Mouse (Mus musculus): ENCODE measurements around the gene Lrba.
A peak's percentile ranks its signal among the peaks of the same experiment; 100 is the strongest.

The Lrba gene

DNA sequence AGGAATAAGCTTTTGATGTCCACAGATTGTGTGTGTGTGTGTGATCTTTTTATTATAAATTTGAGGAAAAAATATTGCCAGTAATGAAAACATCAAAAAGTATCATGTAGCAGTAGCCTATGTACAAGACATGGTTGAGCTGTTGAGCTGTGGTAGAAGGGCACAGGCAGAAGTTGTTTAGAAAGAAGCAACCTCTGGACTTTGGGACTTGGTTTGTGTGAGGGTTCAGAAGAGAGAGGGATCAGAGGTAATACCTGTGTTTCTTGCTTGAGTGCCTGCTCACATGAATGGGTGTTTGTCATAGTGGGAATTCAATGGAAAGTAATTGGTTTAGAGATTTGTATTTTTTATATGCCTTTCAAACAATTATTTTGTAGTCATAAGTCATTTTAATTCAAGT, 276.1 kb downstream of the Lrba start:
- DNase-seq (ENCODE audit: low read depth, low spot score) = no peak

DNA sequence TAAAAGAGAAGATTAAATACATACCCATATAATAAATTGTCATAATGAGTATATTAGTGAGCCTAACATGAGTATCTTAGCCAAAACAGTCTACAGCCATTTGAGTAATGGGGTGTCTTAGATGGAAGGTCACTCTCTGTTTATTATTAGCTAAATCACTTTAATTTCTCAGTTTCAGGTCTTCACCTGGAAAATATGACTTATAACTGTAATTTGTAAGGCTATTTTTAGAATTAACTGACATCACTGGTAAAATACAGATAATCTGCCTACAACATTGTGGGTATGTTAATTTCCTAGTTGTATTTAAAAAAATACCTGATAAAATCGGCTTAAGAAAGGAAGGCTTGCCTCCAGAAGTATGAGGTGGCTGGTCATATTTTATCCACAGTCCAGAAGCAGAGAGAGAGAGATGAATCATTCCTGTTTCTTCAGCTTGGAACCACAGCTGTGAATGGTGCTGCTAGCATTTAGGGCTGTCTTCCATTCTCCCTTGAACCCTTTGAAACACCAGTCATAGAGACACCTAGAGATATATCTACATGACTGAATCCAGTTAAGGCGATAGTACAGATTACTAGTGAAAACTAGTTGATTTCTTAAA, 294.1 kb downstream of the Lrba start:
- DNase-seq (ENCODE audit: low read depth, low spot score) = no peak

DNA sequence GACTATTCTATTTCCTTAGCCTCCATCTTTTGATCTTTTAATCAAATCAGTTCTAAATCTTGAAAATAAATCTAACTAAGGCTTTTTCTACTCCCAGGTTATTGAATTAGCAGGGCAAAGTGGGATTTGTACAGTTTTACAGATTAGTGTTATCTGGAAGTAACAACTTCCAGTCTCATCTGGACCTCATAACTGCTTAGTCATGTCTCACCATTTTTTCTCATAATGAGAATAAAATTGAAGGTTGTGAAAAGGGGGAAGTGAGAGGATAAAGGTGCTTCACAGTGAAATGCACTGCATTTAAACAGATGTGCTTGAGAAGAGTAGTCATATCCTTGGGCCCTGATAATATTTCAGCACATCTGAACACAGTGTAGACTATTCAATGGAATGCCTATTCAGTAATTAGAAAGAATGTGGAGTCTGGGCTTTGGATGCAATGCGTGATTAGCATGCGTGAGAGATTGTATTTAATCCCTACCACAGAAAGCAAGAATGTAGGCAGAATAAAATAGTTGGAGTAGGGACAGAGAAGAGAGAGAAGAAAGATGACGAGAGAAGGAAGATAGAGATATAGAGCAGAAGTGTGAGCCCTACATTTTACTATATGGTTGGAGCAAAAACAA, 298.5 kb downstream of the Lrba start:
- DNase-seq (ENCODE audit: low read depth, low spot score) = no peak

DNA sequence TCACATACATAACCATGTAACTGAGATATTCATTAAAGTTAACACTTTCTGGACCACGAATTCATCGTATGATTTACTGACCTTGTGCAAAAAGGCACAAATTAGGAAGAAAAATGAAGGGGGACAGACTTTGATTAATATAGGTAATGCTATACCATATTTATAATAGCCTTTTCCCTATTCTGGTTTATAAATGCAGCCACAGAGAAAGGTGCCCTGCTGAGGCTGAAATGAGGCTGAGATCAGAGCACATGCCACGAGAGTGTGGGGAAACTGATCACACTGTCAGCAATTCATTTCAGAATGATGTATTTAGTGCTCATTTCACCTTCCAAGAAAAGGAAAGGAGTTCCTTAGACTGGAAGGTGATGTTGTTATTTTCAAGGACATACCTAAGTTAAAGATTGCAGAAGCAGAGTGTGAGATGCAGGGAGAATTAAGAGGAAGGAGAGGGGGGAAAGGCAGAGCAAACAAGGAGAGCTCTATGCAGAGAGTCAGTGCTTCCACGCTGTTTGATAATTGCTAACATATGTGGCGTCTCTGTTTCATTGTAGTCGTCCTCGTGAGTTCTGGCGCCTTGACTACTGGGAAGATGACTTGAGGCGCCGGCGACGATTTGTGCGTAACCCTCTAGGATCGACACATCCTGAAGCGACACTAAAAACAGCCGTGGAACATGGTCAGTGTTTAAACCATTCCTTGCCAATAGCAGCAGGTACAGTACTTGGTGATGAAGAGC, 307.2 kb downstream of the Lrba start:
- DNase-seq (ENCODE audit: low read depth, low spot score) = no peak

DNA sequence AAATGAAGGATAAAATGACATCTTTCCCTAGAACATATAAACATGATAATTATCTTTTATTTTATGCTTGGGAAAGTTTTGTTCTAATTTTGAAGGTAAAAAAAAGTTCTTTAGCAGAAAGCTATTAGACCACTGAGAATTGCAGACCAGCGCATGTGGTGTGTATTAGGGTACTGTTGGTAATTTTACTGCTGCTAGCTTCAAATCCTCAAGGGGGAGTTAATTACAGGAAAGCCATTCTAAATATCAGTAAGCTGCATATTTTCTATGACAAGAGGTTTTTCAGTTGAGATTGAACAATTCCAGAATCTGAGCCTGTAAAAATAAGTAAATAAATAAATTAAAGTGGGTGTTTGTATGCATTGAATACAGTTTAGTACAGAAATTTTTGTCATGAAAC, 312.3 kb downstream of the Lrba start:
- DNase-seq (ENCODE audit: low read depth, low spot score) = no peak

DNA sequence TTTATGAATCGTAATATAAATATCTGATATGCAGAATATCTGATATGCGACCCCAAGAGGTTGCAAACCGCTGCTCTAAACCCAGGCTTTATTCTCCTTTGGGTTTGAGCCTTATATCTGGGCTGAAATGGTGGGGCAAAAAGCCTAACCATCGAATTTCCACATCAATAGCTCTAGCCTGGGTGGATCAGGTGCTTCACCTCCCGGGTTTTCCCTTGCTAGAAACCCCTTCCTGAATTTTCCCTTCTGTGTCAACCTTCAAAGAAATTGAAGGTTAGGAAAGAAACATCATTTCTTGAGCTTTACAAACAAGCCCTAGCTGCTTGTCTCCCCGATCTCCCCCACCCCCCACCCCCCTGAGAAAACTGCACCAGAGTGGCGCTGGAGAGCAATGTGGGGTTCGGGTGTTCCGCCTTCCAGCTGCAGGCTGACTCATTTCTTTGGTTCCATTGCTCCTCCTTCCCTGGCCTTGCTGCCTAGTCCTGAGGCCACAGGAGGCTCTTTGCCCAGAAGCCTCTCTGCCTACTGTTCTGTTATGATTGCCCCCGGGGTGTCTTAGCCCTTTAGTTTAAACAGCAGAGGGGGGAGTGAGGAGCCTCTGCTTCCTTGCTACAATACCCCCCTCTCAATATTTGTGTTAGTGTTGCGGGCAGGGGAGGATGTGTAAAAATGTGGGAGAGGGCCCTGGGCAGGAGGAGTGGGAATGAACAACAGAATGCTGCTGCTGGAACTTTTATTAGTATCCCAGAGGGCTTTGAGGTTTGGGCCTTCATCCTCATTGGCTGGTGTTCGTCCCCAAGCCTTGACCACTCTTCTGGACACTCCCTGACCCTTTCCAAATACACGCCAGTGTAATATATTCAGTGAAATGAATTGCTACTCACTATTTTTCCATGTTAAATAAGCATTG, 314.4 kb downstream of the Lrba start:
- peak; percentile 65 for DNase-seq (ENCODE audit: low read depth, low spot score)

DNA sequence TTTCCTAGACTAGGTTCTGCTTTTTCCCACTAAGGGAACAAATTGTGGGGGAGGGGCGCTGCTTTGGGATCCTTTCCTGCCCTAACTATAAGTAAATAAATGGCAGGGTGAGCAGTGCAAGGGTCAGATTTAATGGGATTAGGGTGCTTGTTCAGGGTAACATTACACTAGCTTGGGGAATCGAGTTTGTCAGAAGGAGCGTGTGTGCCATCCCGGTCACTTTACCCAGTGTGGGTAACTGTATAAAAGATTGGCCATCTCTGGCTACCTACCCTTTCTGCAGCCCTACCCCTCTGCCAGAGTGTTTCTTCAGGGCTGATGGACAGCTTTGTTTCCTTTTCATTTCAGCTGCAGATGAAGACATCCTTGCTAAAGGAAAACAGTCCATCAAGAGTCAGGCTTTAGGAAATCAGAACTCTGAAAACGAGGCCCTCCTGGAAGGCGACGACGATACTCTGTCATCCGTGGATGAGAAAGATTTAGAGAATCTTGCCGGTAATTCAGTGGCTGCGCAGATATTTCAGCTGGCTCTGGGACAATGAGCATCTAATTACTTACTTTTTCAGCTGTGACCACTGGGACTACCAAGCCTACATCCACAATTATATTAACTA, 315.2 kb downstream of the Lrba start:
- DNase-seq (ENCODE audit: low read depth, low spot score) = peak; percentile 17

DNA sequence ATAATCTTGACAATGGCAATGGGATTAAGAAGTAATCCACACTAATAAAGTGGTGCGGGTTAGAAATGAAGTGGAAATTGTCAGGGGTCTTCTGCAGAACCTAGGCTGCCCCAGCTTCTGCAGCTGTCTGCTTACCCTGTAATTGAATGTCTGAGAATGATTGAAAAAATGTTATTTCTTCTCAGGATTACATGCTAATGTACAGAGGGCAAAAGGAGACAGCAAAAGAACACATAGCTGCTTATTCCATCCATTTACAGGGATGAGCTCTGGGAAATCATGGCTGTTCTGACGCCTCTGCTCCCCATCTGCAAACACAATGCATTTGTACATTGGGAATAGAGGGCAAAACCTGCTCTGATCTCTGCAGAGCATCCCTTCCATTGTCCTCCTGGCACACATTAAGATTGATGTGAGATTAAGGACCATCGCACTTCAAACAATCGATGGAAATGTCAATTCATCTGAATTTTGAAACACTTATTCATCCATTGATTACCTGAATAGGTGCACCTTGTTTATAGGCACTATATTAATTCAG, 316.7 kb downstream of the Lrba start:
- DNase-seq (ENCODE audit: low read depth, low spot score) = no peak

DNA sequence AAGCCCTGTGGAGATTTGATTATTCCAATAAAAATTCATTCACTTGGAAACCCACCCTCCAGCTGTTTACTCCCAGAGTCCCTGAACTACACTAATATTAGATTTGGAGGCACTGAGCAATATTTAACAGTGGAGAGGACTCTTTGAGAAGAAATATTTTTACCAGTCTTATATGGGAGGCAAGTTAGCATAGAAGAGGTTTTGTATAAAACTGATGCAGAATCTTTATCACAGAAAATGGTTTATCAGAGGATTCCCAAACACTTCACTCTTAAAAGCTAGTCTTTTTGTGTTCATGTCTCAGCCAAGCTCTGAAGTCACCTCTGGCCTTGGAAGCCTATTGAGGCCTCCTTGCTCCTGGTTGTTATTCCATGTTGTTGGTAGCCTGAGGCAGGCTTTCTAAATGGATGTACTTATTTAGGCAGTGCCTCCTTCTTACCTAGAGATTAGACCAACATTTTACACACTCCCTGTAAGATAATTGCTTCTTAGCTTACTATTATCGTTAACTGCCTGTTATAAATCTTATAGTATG, 317.4 kb downstream of the Lrba start:
- no peak for DNase-seq (ENCODE audit: low read depth, low spot score)

DNA sequence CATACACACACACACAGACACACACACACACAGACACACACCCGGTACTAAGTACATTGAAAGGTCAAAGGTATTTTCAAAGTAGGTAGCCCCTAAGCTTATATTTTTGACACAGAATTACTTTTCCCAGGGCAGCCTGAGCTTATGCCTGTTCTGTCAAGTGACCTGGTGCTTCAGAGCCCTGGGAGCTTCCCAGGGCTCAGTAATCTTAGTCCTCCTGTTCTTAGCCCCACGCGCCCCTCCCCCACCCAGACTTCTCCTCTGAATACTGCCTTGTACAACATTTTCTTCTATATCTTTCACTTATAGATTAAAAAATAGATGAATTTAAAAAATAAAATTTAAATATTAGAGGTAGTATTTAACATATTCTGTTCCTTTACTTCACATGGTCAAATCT, 320.3 kb downstream of the Lrba start:
- no peak for DNase-seq (ENCODE audit: low read depth, low spot score)

DNA sequence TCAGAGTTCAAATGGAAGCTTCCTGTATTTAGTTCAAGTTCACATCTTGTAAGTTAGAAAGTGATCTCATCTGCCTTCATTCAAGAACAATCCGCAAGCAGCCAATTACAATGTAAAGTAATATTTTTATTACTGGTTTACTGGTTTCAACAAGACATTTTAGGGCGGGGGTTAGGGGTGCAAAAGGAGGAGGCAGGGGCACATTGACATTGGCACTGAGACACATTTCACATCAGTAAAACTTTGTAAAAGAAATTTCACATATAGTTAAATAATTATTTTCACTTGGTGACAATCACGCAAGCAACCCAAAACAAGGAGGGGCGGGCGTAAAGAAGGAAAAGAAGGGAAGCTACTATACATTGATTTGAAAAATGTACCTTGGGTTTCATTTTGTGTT, 321.5 kb downstream of the Lrba start:
- no peak for DNase-seq (ENCODE audit: low read depth, low spot score)

DNA sequence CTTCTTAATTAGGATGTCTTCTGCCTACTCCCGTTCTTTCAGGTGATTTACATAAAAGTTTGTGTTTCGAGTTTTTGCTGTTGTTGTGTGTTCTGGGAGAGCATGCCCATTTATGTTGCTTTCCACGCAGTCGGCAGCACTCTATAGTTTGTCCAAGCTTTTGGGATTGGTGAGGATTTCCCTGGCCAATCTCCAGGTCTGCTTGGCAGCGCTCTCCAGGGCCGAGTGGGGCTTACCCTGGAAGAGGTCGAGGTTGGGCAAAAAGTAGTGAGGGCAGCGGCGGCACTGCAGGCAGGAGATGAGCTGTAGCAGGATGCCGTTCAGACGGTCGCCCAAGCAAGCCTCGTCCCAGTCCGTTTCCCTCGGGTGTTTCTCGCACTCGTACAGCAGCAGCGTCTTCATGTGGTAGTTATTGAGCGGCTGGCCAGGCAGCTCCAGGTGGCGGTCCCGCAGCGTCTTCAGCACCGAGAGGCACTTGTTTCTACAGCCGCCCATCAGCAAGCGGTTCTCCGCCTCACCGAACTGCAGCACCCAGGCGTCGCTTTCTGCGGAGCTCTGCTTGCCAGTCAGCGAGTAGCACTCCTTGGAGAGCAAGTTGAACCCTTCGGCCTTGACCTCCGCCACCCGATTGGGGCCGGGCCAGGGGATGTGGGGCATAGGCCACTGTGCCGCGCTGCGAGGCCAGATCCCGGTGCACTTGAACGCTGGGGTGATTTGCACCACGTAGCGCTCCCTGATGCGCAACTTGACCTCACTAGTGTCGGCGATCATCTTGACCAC, 322.2 kb downstream of the Lrba start:
- DNase-seq (ENCODE audit: low read depth, low spot score) = peak; percentile 55

DNA sequence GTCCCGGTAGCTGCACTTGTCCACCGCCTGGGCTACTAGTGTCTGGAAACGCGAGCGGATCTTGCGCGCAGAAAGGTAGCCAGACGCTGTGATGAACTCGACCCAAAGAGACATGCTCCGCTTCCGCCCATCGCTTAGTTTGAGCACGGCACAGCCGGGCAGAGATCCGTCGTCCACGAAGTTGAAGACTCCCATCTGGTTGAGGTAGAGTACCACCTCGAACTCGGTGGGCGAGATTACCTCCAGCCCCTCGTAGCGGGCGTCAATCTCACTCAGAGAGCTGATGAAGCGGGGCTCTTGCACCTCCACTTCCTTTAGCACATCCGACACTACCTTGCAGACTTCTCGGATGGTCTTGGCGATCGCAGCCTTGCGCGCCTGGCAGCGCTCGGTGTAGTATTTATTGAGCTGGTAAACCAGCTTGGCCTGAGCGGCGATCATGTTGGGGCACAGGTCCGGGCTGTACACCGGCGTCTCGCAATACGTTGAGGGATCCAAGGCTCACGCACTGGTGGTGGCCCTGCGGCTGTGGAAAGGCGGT, 322.8 kb downstream of the Lrba start:
- DNase-seq (ENCODE audit: low read depth, low spot score) = peak; percentile 19

DNA sequence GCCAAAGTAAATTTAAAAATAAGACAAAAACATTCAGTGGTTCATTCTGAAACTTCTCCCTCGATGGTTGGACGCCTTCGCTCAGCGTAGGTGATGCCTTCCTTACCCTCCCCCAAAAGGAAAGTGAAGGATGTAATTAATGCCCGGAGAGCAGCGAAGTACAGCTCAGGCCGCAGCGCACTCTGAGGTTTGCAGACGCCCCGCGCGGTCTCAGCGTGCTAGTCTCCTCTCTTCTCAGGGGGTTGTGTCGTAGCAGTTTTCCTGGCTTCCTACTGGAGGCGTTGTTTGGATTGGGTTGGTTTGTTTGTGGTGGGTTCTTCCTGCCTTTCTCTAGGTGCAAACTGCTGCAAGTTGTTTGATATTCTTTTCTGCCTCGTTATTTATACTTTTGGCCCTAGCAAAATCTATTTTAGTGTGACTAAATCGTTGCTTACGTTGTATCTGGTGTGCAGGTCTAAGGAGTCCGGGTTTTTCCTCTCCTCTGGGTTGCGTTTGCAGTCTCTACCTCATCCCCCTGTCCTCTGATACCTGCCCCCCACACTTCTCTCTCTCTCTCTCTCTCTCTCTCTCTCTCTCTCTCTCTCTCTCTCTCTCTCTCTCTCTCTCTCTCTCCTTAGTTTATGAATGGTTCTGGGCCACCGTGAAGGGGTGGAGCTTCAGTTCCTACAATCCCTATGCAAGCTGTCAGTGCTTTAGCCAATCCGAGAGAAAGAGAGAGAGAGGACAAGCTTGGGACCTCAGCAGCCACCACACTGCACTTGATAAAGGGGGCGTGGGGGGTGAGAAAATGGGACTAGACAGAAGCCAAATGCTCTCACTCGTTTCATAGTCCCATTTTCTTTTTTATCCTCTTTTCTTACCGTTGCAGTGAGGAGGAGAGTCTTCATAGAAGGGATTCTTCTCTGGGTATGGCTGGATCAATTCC, 323.9 kb downstream of the Lrba start, which contains the start of gene Mab21l2:
TSS of gene Mab21l2 (minus strand) at position 539 of the 925 bp plus-strand sequence.
- DNase-seq (ENCODE audit: low read depth, low spot score) = peak; percentile 57

DNA sequence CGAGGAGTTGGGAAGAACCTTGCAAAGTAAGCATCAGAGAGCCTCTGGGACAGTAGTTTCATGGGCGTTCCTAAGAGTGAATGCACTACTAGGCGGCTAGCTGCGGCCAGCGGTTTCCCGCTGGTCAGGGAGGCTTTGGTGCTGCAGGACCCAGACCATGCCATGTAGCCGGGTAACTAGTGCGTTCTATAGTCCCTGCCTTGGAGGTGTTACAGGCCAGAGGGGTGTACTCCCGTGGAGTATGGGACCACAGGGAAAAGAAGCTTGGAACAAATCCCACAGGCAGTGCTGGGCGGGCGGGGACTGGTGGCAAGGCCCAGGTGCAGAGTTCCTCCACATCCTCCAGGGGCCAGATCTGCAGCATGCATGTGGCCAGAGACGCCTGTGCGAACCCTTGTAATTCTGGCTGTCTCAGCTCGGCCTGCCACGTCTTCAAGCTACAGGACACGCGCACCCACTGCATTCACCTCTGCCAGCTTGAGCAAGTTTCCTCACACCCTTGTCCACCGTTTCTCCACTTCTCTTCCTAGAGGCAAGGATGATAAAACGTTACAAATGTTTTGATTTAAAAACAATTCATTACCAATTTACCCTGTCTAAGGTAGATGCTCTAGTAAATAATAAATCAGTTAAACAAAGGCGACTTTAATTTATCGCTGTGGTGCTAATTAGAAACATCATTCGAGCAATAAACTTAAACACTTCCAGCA, 326.0 kb downstream of the Lrba start:
- peak; percentile 38 for DNase-seq (ENCODE audit: low read depth, low spot score)

DNA sequence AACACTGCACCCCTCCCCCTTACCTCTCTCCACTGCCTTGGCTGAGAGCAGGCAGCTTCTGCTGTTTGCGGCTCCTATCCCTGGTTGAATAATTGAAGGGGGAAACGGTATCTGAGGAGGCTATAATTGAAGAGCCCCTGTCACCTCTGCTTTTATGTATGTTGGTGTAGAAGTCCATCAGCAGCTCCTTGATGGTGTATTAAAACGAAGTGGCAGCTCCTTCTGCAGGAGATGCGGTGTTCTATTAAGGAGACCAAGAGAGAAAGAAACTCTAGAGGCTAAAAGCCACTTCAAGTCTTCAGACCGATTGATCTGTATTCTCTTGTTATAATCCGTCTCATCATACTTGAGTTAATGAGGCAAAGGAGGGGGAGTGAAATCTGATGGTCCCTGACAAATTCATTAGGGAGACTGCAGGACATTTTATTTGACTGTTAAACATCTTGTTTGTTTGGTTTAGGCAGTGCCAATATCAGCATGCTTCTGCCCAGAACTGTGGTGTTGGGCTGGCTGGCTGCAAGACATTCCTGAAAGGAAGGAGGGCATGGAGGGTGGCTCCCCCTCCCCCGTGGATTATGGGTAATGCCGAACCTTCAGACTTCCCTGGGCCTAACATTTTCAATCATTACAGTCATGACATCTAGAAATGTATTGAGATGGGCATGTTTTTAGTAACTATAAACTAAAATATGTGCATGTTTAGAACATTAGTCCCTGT, 326.7 kb downstream of the Lrba start:
- DNase-seq (ENCODE audit: low read depth, low spot score) = no peak

DNA sequence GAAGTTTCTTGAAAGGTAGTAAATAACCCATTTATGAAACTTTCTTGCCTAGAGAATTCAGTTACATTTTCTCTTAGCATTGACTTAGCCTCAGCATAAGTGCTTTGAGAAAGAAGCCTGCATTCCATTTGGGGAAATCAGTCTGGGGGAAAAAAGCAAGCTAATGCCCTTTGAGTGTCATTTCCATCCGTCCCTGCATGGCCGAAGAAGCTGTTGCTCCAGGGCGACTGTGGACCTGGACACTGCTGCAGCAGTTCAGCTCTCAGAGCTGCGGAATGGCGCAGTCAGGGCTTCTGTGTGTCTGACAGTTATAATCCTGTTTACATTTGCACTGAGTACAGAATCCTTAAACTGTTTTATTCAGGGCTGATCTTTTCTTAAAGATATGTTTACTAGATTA, 327.7 kb downstream of the Lrba start:
- DNase-seq (ENCODE audit: low read depth, low spot score) = no peak

DNA sequence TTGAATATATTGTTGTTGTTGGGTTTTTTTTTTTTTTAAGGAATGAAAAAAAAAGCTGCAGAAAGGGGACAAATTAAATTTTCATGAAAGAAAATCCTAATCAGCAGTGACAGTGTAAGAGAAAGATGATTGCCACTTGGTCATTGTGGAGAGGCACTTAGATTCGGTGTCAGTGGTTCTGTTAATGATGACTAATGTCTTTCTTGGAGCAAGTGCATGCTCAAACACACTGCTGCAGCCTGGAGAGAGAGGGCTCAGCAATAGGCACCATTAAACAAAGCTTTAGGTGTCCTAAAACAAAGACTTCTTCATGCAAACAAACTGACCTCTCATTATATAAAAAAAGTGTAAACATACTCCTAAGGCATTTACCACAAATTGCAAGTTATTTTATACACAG, 334.5 kb downstream of the Lrba start:
- no peak for DNase-seq (ENCODE audit: low read depth, low spot score)

Measured in ES-CJ7 (cell line).